Mouse (Mus musculus) heart, postnatal 4 days (tissue): Measurements from ENCODE around the gene Usp30. TPM values are rescaled to one million over a fixed set of nuclear protein-coding genes. Genes with fewer than 3 reads are reported as not detected.

Experiments
- DNase-seq: peaks from one replicate; pipeline ENCODE4 v3.0.0; 2021
- total RNA-seq, 2 experiments: library from RNA; stranded (reverse); gene quantifications; 2 replicates each; pipeline ENCODE4 v1.2.3; 2021

Gene Usp30
- total RNA-seq, 2 experiments from 2014 or later: 15.9 to 17.8 TPM

GRCm38 (mm10) chr5:114157236-114157635 lies 92.0 kb downstream of the Usp30 start:
- no peak for DNase-seq

GRCm38 (mm10) chr5:114161424-114161823 lies 96.2 kb downstream of the Usp30 start:
- DNase-seq: no peak

- no peak for DNase-seq
Measured at GRCm38 (mm10) chr5:114162106-114162815, 97.0 kb downstream of the Usp30 start.

- DNase-seq: no peak
Measured at GRCm38 (mm10) chr5:114163117-114163696, 97.9 kb downstream of the Usp30 start.

DNA sequence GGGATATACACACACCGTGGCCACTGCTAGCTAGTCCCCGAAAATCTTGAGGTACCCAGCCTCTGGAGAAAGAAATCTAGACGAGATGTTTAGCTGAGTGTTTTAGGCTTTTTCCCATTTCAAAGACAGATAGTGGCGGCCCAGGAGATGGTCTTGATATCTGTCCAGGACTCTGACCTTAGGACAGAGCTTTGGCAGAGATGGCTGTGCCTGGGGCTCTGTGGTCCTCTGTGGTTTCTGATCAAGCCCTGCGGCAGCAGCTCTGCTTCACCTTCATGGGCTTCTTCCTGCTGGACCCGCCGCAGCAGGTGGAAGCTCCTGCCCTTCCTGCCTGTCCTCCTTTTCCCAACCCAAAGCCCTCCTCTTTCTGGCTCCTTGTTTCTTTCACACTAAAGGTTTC lies 105.1 kb downstream of the Usp30 start:
- DNase-seq: no peak

DNA sequence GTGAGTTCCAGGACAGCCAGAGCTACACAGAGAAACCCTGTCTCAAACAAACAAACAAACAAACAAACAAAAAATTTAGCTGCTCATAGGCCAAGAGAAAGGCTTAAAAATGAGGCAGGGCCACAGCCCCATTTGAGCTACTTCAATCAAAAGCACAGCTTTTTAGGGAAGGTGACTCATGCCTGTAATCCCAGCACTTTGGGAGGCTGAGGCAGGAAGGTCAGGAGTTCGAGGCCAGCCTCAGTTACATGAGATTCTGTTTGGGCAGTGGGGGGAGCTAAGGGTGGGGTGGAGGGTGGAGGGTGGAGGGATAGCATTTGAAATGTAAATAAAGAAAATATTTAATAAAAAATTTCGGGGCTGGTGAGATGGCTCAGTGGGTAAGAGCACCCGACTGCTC lies 107.7 kb downstream of the Usp30 start:
- DNase-seq: no peak

DNA sequence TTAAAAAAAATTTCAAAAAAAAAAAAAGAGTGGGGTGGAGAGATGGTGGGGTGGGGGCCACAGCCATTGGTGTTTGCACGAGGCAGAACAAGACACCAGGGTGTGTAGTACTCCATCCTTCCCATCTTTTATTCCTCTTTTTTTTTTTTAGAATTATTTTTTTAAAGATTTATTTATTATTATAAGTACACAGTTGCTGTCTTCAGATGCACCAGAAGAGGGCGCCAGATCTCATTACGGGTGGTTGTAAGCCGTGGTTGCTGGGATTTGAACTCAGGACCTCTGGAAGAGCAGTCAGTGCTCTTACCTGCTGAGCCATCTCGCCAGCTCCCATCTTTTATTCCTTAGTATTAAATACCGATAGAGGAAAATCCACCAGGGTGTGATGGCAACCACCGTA lies 108.2 kb downstream of the Usp30 start:
- DNase-seq: no peak

- no peak for DNase-seq
Measured at GRCm38 (mm10) chr5:114173877-114174581, 108.8 kb downstream of the Usp30 start.

Other genes starting within 250 kb of the Usp30 start
- gene Selplg, start 232.8 kb upstream of the Usp30 start, total RNA-seq: 1 to 10 TPM; 1.3 to 2.1 TPM
- 100 to 1,000 TPM in 1 of 2 experiments, 10 to 100 TPM in 1; 92.4 to 108 TPM for gene Coro1c, start 156.7 kb upstream of the Usp30 start, total RNA-seq
- 10 to 100 TPM; 24.0 to 25.0 TPM for gene Ssh1, start 71.6 kb upstream of the Usp30 start, total RNA-seq
- gene Dao, start 61.8 kb upstream of the Usp30 start, total RNA-seq: not detected
- under 1 TPM in 1 of 2 experiments, not detected in 1; 0.20 TPM for gene Svop, start 26.1 kb downstream of the Usp30 start, total RNA-seq
- 1 to 10 TPM; 4.8 to 6.4 TPM for gene Alkbh2, start 62.8 kb downstream of the Usp30 start, total RNA-seq
- gene Ung, start 64.9 kb downstream of the Usp30 start, total RNA-seq: 10 to 100 TPM; 34.0 to 40.7 TPM
- gene Acacb, start 81.1 kb downstream of the Usp30 start, total RNA-seq: 100 to 1,000 TPM; 101 to 102 TPM
- not detected for gene Foxn4, start 208.3 kb downstream of the Usp30 start, total RNA-seq
- gene Myo1h, start 223.7 kb downstream of the Usp30 start, total RNA-seq: under 1 TPM; 0.17 to 0.20 TPM